Mouse (Mus musculus): ENCODE measurements at regions not wholly inside any gene's neighbourhood (a gene's known extent, or its start where the extent isn't known, plus 50 kb on each side); places are given as distances from the start of the nearest gene placed in this dataset.

DNA sequence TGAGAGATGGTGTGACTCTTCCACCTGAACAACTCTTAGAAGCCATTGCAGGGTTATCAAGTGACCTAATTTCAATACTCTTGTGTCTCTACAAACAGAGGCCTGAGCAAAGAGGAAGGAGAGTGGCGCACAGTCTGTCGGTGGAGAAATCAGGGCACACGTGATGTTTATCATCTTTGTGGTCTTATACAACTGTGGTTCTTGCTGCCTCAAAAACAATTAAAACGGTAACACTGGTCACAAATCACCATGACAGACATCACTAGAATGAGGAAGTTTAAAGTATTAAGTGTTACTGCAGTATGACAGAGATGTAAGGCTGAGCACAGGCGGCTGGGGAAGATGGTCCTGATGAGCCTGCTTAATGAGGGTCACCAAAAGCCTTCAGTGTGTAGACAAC lies 73.6 kb downstream of the Sdc1 start:
- WGBS, result 63% methylated on average over 5 of the region's 5 CpGs
- H3K9ac ChIP-seq (ENCODE audit: low read depth, low read length), result no peak overlapping the region
- H3K4me3 ChIP-seq (replicated peaks; ENCODE audit: low read depth, low read length), result no peak overlapping the region
- ATAC-seq (replicated peaks; ENCODE audit: low FRiP score, low read depth), result no peak
- H3K4me2 ChIP-seq (ENCODE audit: low read length), result no peak overlapping the region
- no peaks in the 10 kb centered on the region for H3K9me3 ChIP-seq (replicated peaks; ENCODE audit: low read length)
- H3K36me3 ChIP-seq (ENCODE audit: insufficient read depth, low read length), result no peaks in the 10 kb centered on the region
- DNase-seq (ENCODE audit: low spot score), result no peak
- H3K4me1 ChIP-seq (replicated peaks; ENCODE audit: insufficient read depth, low read length), result no peaks in the 10 kb centered on the region
- H3K27me3 ChIP-seq (ENCODE audit: insufficient read depth, low read length), result no peaks in the 10 kb centered on the region
- no peak overlapping the region for H3K27ac ChIP-seq
- TF ChIP-seq CTCF (IDR thresholded peaks at IDR 0.05; ENCODE audit: low read depth), result no peak

DNA sequence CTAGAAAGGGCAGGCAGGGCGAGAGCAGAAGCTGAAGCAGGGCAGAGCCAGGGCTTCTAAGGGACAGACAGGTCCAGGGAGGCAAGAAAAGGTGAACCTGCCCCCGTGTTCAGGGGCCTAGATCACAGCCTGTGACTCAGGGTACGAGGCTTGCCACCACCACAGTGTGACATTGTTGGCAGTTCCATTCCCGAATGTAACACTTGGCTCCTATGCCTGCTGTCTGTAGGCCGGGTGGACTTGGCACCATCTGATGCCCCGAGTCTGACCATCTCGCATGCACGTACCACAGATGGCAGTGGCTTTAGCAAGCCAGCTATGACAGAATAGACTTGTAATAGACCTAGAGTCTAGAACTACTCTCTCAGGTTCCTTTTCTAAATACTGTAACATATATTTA lies 74.3 kb downstream of the Sdc1 start:
- H3K9ac ChIP-seq (ENCODE audit: low read depth, low read length), result no peak overlapping the region
- H3K4me2 ChIP-seq (ENCODE audit: low read length), result no peak overlapping the region
- ATAC-seq (replicated peaks; ENCODE audit: low FRiP score, low read depth) (no peak), DNase-seq (ENCODE audit: low spot score) (no peak)
- H3K9me3 ChIP-seq (replicated peaks; ENCODE audit: low read length), result no peaks in the 10 kb centered on the region
- no peak overlapping the region for H3K4me3 ChIP-seq (replicated peaks; ENCODE audit: low read depth, low read length)
- no peak overlapping the region for H3K27ac ChIP-seq
- H3K4me1 ChIP-seq (replicated peaks; ENCODE audit: insufficient read depth, low read length), result no peaks in the 10 kb centered on the region
- 91% methylated on average over 8 of the region's 8 CpGs for WGBS
- no peaks in the 10 kb centered on the region for H3K27me3 ChIP-seq (ENCODE audit: insufficient read depth, low read length)
- no peaks in the 10 kb centered on the region for H3K36me3 ChIP-seq (ENCODE audit: insufficient read depth, low read length)
- TF ChIP-seq CTCF (IDR thresholded peaks at IDR 0.05; ENCODE audit: low read depth), result no peak

DNA sequence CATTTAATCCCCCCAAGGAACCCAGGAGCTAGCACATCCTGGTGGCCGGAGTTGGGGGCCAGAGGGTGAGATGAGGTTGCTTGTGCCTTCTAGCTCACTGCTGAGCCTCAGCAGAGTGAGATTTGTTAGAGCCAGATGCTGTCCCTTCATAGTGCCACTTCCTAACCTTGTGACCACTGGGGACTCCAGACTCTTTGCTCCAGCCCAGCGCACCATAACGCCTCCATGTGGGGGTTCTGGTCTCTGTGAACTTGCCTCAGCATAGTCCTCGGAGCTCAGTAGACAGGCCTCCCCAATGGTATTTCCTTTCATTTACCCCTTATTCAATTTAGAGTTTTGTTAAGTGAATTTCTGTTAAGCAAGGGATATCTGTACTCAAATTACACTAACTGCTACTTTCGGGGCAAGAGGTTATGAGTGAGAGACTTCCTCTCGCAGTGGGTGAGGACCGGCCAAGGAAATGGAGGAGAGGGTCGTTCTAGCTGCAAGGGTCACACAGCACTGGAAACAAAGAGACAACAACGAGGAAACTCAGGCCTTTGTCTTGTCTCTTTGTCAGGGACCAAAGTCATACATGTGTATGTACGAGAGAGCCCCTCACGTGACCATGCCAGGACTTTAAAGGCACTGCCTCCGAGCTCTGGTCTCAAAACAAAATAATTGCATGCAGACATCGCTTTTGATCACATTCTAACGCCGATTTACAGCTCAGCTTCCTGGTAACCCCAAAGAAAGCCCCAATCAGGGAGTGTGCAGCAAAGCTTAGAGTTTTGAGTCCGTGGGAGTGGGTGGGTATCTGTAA lies 74.8 kb upstream of the Laptm4a start:
- Histone ChIP-seq H3K4me1 (replicated peaks; ENCODE audit: insufficient read depth, low read length) (no peaks in the 10 kb centered on the region), H3K4me3 (replicated peaks; ENCODE audit: low read depth, low read length) (no peak overlapping the region), H3K9ac (ENCODE audit: low read depth, low read length) (no peak overlapping the region), H3K27ac (no peak overlapping the region), H3K27me3 (ENCODE audit: insufficient read depth, low read length) (no peaks in the 10 kb centered on the region), H3K9me3 (replicated peaks; ENCODE audit: low read length) (no peaks in the 10 kb centered on the region), H3K36me3 (ENCODE audit: insufficient read depth, low read length) (no peaks in the 10 kb centered on the region), H3K4me2 (ENCODE audit: low read length) (peak overlapping the region; percentile 5; the same call in 1 of the 2 replicates)
- peak; percentile 40; the same call in 1 of the 2 replicates for ATAC-seq (replicated peaks; ENCODE audit: low FRiP score, low read depth)
- peak; percentile 33 for DNase-seq (ENCODE audit: low spot score)
- peak; percentile 17; the same call in 1 of the 2 replicates for TF ChIP-seq CTCF (IDR thresholded peaks at IDR 0.05; ENCODE audit: low read depth)
- 17% methylated on average over 16 of the region's 16 CpGs for WGBS

DNA sequence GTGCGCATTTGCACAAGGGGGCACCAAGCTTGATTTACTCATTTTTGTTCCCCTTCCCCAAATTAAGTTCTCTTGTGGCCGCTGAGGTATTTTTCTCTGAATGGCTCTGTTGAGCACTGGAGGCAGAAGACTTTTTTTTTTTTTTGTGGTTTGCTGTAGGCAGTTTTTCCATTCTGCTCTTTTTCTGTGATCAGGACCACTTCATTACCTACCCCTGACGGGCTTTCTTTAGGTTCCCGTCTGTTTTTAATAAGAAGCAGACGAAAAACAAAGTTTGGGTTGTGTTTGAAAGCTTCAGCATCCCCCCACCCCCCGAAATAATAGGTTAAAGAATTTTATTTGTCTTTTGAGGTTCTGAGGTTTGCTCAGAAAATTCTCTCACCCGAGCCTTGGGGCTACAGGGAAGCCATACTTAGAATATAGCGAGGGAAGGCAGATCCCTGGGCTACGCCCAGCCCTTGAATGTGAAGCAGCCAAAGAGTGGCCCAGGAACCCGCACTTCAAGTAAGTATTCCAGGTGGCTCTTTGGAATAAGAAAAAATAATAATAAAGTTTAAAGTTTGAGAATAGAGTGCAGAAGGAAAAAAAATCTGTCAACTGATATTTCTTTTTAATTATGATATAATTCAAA lies 74.1 kb upstream of the Laptm4a start:
- no peaks in the 10 kb centered on the region for H3K36me3 ChIP-seq (ENCODE audit: insufficient read depth, low read length)
- ATAC-seq (replicated peaks; ENCODE audit: low FRiP score, low read depth), result no peak
- H3K27ac ChIP-seq, result no peak overlapping the region
- H3K27me3 ChIP-seq (ENCODE audit: insufficient read depth, low read length), result no peaks in the 10 kb centered on the region
- TF ChIP-seq CTCF (IDR thresholded peaks at IDR 0.05; ENCODE audit: low read depth), result no peak
- 69% methylated on average over 10 of the region's 10 CpGs for WGBS
- no peak overlapping the region for H3K9ac ChIP-seq (ENCODE audit: low read depth, low read length)
- H3K4me2 ChIP-seq (ENCODE audit: low read length), result peak overlapping the region; percentile 5; the same call in 1 of the 2 replicates
- no peaks in the 10 kb centered on the region for H3K4me1 ChIP-seq (replicated peaks; ENCODE audit: insufficient read depth, low read length)
- no peak overlapping the region for H3K4me3 ChIP-seq (replicated peaks; ENCODE audit: low read depth, low read length)
- no peaks in the 10 kb centered on the region for H3K9me3 ChIP-seq (replicated peaks; ENCODE audit: low read length)
- DNase-seq (ENCODE audit: low spot score), result no peak

DNA sequence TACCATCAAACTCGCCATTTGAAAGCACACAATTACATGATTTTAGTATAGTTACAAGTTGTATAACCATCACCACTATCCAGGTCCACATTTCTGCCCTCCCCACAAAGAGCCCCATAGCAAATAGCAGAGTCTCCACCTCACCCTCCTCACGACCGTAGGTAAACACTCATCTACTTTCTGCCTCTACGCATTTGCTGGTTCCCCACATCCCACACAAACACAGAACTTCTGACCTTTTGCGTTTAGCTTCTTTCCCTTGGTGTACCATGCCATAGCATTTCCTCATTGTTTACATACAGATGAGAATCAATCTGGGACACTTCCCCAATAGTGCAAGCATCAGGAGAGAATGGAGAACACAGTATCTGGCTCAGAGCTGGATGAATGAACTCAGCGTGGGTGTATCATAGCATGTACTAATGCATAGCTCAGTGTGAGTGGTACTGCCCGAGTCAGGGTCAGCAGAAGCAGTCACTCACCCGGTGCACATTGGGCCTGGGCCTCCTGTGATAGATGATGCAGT lies 73.5 kb upstream of the Laptm4a start:
- H3K4me3 ChIP-seq (replicated peaks; ENCODE audit: low read depth, low read length), result no peak overlapping the region
- no peak for TF ChIP-seq CTCF (IDR thresholded peaks at IDR 0.05; ENCODE audit: low read depth)
- ATAC-seq (replicated peaks; ENCODE audit: low FRiP score, low read depth) (no peak), DNase-seq (ENCODE audit: low spot score) (no peak)
- H3K36me3 ChIP-seq (ENCODE audit: insufficient read depth, low read length), result no peaks in the 10 kb centered on the region
- no peak overlapping the region for H3K9ac ChIP-seq (ENCODE audit: low read depth, low read length)
- H3K4me2 ChIP-seq (ENCODE audit: low read length), result no peak overlapping the region
- no peak overlapping the region for H3K27ac ChIP-seq
- no peaks in the 10 kb centered on the region for H3K9me3 ChIP-seq (replicated peaks; ENCODE audit: low read length)
- H3K4me1 ChIP-seq (replicated peaks; ENCODE audit: insufficient read depth, low read length), result no peaks in the 10 kb centered on the region
- H3K27me3 ChIP-seq (ENCODE audit: insufficient read depth, low read length), result no peaks in the 10 kb centered on the region
- 81% methylated on average over 8 of the region's 8 CpGs for WGBS

DNA sequence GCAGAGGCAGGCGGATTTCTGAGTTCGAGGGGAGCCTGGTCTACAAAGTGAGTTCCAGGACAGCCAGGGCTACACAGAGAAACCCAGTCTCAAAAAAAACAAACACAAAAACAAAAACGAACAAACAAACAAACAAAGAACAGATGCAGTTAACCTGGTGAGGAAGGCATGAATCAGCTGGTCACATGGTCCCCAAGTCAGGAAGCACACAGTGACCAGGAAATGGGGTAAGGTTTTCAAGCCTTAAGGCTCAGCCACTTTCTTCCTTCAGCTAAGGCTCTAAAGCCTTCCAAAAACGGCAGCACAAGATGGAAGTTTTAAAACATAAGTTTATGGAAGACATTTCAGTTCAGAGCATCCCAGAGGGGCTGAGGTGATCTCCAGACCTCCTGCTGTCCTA lies 67.6 kb upstream of the Laptm4a start:
- no peak overlapping the region for H3K27ac ChIP-seq
- no peak overlapping the region for H3K9ac ChIP-seq (ENCODE audit: low read depth, low read length)
- ATAC-seq (replicated peaks; ENCODE audit: low FRiP score, low read depth) (no peak), DNase-seq (ENCODE audit: low spot score) (no peak)
- H3K9me3 ChIP-seq (replicated peaks; ENCODE audit: low read length), result no peaks in the 10 kb centered on the region
- H3K36me3 ChIP-seq (ENCODE audit: insufficient read depth, low read length), result no peaks in the 10 kb centered on the region
- peaks cover 8% of the 10 kb centered on the region; the same call in 1 of the 2 replicates for H3K4me1 ChIP-seq (replicated peaks; ENCODE audit: insufficient read depth, low read length)
- no peak overlapping the region for H3K4me2 ChIP-seq (ENCODE audit: low read length)
- no peak overlapping the region for H3K4me3 ChIP-seq (replicated peaks; ENCODE audit: low read depth, low read length)
- WGBS, result 79% methylated on average over 4 of the region's 4 CpGs
- H3K27me3 ChIP-seq (ENCODE audit: insufficient read depth, low read length), result no peaks in the 10 kb centered on the region
- TF ChIP-seq CTCF (IDR thresholded peaks at IDR 0.05; ENCODE audit: low read depth), result no peak

All from kidney, postnatal 0 days (tissue).